Mouse (Mus musculus): ENCODE results near the gene Defb3. TPM values are rescaled to one million over a fixed set of nuclear protein-coding genes. Genes with fewer than 3 reads are reported as not detected.
"Not testable (repeated sequence)": the region's sequence is repeated elsewhere in the genome, so short reads cannot be mapped to it uniquely, and the experiment has no call there.

Defb3 gene
- total RNA-seq (2021): not detected

DNA sequence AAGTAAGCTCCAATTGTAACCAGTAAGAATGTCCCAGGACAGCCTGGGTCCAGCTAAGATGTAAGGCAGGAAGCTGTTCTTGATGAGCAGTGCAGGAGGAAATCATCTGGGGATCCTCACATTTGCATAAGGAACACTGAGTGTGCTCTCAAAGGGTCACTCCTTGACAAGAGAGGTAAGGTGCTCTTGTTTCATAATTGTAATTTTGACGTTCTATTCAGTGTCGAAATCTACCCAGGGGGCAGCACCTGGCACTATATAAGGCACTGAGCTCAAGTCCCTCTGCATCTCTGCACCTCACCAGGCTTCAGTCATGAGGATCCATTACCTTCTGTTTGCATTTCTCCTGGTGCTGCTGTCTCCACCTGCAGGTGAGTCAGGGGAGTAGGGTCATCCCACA is at the start of gene Defb3:
TSS of gene Defb3 (plus strand) at position 301 of the 400 bp plus-strand sequence.
- intact Hi-C loops (cut with DNase I); DNase-seq (ENCODE audit: low spot score in 2 of 2): not testable (repeated sequence)

DNA sequence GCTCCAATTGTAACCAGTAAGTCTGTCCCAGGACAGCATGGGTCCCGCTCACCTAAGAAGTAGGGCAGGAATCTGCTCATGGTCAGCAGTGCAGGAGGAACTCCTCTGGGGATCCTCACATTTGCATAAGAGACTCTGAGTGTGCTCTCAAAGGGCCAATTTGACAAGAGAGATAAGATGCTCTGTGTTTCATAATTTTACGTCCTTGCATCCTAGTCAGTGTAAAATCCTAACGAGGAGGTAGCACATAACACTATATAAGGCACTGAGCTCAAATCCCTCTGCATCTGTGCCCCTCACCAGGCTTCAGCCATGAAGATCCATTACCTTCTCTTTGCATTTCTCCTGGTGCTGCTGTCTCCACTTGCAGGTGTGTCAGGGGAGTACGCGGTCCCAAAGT is 45.9 kb upstream of the Defb3 start, which contains the start of gene Defb5:
TSS of gene Defb5 (plus strand) at position 301 of the 400 bp plus-strand sequence.
- no peak for DNase-seq (ENCODE audit: low spot score in 2 of 2)
- intact Hi-C loops (cut with DNase I): no loop called here

DNA sequence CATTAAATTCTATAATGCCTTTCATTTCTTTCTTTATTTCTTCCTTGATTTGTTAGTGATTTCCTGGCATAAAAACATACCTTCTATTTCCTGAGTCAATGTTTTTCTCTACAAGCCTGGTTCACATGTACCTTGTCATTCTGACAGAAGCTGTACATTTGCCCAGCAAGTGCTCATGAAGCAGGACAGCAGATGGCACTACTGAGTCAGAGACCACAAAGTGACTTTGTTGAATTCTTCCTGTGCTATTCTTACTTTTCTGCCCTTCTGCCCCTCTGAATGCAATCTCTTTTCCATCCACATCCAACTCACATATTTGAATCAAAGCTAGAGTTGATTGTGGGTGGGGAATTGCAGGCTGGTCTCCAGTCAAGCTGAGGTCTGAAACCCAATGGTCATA is 35.0 kb upstream of the Defb3 start:
- intact Hi-C loops (cut with DNase I): no loop called here

DNA sequence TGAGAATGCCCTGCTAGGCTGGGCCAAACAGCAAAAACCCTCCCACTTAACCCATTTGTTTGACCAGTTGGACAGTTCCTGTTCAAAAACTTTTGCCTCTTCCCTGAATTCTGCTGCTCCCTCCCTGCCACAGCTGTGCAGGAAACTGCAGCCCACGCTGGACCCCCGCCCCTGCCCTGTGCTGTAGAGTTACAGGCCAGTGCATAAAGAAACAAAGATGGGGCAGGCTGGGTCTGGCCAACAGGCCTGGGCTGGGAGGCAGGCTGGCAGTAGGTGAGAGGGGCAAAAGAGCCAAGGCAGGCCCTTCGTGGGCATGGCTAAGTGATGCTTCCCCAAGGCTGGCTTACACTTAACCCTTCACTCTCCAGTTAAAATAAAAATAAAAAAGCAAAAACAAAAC is 33.5 kb upstream of the Defb3 start:
- intact Hi-C loops (cut with DNase I): no loop called here
- DNase-seq (ENCODE audit: low spot score in 2 of 2): no peak

More for the DNA sequence above, 35.0 kb upstream of the Defb3 start:
- no peak for DNase-seq (ENCODE audit: low spot score in 2 of 2)

DNA sequence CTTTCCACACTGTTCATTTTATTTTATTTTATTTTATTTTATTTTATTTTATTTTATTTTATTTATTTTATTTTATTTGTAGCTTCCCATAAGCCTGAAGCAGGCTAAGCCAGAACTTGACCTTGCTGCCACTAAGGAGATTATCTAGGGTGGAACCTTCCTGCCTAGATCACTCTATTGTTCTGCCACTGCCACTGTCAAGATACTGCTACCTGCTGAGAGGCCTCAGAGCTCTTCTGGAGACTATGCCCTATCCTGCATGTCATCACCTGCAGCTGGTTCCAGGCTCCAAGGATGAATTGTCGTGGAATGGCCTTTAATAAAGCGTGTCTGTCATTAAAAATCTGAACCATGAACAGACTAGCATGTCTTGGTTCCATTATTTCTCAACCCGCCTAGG is 5.2 kb downstream of the Defb3 start:
- DNase-seq (ENCODE audit: low spot score in 2 of 2); intact Hi-C loops (cut with DNase I): not testable (repeated sequence)

DNA sequence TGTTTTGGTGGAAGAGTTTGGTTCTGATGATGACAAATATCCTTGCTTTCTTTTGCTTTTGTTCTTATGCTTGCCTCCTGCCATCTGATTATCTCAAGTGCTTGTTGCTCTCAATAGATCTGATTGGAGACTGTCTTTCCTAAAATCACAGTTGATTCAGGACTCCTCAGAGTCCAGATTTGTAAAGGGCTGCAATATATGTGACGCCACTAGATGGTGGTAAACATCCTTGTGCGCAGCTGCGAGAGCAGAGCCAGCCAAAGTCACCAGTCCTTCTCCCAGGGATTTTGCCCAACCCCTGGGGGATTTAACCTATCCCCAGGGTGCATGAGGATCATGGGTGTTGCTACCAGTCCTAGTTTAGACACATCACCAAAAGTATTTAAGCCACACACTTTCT is 38.7 kb downstream of the Defb3 start:
- intact Hi-C loops (cut with DNase I): no loop called here
- no peak for DNase-seq (ENCODE audit: low spot score in 2 of 2)

Other genes starting within 250 kb of the Defb3 start
- gene Defb39, start 228.6 kb upstream of the Defb3 start, total RNA-seq (2021): not detected
- not detected for gene Defb12, start 178.5 kb upstream of the Defb3 start, total RNA-seq (2021)
- not detected for gene Defb34, start 169.6 kb upstream of the Defb3 start, total RNA-seq (2021)
- not detected for gene Gm45826, start 152.6 kb upstream of the Defb3 start, total RNA-seq (2021)
- not detected for gene Defb14, start 99.0 kb upstream of the Defb3 start, total RNA-seq (2021)
- gene Defb4, start 94.7 kb upstream of the Defb3 start, total RNA-seq (2021): not detected
- gene Defb6, start 67.9 kb upstream of the Defb3 start, total RNA-seq (2021): not detected
- not detected for gene Defb46, start 53.4 kb upstream of the Defb3 start, total RNA-seq (2021)
- not detected for gene Defb5, start 45.8 kb upstream of the Defb3 start, total RNA-seq (2021)
- not detected for gene Defb8, start 154.2 kb downstream of the Defb3 start, total RNA-seq (2021)
- not detected for gene Defb7, start 201.7 kb downstream of the Defb3 start, total RNA-seq (2021)

Measured in left cerebral cortex, postnatal 36 days (tissue).